In genomic region chr4:133338521-133339095, GRCm38 (mm10) we compare ENCODE assay signal across 8 mouse cellular contexts. TPM values are rescaled to one million over a fixed set of nuclear protein-coding genes. Genes with fewer than 3 reads are reported as not detected.
DNase-seq lines count a peak whose midpoint lies in the region; ATAC-seq and TF ChIP-seq lines count a peak whose summit lies in the region.

No protein-coding gene starts in this region.

- H3K9me3 ChIP-seq in embryonic facial prominence, embryonic 13.5 days, result no peaks in the 10 kb centered on the region
- no peaks in the 10 kb centered on the region for H3K9me3 ChIP-seq in limb, embryonic 14.5 days (ENCODE audit: control insufficient read depth, low read length)

- WGBS in embryonic facial prominence, embryonic 13.5 days, result 0% methylated on average over 39 of the region's 39 CpGs
- WGBS in limb, embryonic 14.5 days, result 2% methylated on average over 35 of the region's 39 CpGs
- under 1% methylated on average over 39 of the region's 39 CpGs for WGBS in olfactory bulb, adult 2 months

- peaks cover 24% of the 10 kb centered on the region for H3K4me1 ChIP-seq in embryonic facial prominence, embryonic 13.5 days
- peaks cover 5% of the 10 kb centered on the region; the same call in 1 of the 2 replicates for H3K4me1 ChIP-seq in limb, embryonic 14.5 days (ENCODE audit: control insufficient read depth, insufficient read depth, low read length)
- peaks cover 7% of the 10 kb centered on the region for H3K4me1 ChIP-seq in olfactory bulb, adult 2 months (ENCODE audit: control insufficient read depth, insufficient read depth, low read length)

- peak overlapping the region; percentile 81 for H3K27ac ChIP-seq in embryonic facial prominence, embryonic 13.5 days
- peak overlapping the region; percentile 50; the same call in 1 of the 2 replicates for H3K27ac ChIP-seq in limb, embryonic 14.5 days (replicated peaks; ENCODE audit: low read depth, low read length)
- H3K27ac ChIP-seq in olfactory bulb, adult 2 months (ENCODE audit: insufficient read depth, low read depth, low read length), result no peak overlapping the region

- no peak for TF ChIP-seq CTCF in olfactory bulb, adult 2 months (IDR thresholded peaks at IDR 0.05; ENCODE audit: insufficient read depth, low read depth, low read length)

- ATAC-seq in CD4-positive, CD25-positive, alpha-beta regulatory T cell, adult 4 months, result peak; percentile 7
- no peak; the same call in 1 of the 2 replicates for ATAC-seq in embryonic facial prominence, embryonic 13.5 days (ENCODE audit: insufficient number of reproducible peaks, insufficient read depth, low FRiP score, low TSS enrichment, low read depth)
- no peak for ATAC-seq in limb, embryonic 14.5 days (ENCODE audit: low FRiP score, low read depth)

- peak overlapping the region; percentile 88 for H3K4me3 ChIP-seq in embryonic facial prominence, embryonic 13.5 days
- H3K4me3 ChIP-seq in limb, embryonic 14.5 days (replicated peaks; ENCODE audit: low read length), result peak overlapping the region; percentile 89
- H3K4me3 ChIP-seq in olfactory bulb, adult 2 months (ENCODE audit: insufficient read depth, low read depth, low read length), result peak overlapping the region; percentile 62

- no peaks in the 10 kb centered on the region for H3K27me3 ChIP-seq in embryonic facial prominence, embryonic 13.5 days
- no peaks in the 10 kb centered on the region for H3K27me3 ChIP-seq in limb, embryonic 14.5 days (ENCODE audit: control insufficient read depth, insufficient read depth, low read length)

- intact Hi-C loops in gastrocnemius, postnatal 14 days (cut with DNase I; ENCODE audit: low total_unique reads), result no loop called here

- no peak for TF ChIP-seq POLR2A in limb, embryonic 14.5 days (IDR thresholded peaks at IDR 0.05; ENCODE audit: borderline replicate concordance, extremely low read depth, insufficient read depth, insufficient read length)
- TF ChIP-seq POLR2A in olfactory bulb, adult 2 months (IDR thresholded peaks at IDR 0.05; ENCODE audit: insufficient read depth, low read depth, low read length), result no peak

- no peaks in the 10 kb centered on the region for H3K36me3 ChIP-seq in embryonic facial prominence, embryonic 13.5 days
- no peaks in the 10 kb centered on the region for H3K36me3 ChIP-seq in limb, embryonic 14.5 days (ENCODE audit: control insufficient read depth, insufficient read depth, low read length)

- peak overlapping the region; percentile 85 for H3K4me2 ChIP-seq in embryonic facial prominence, embryonic 13.5 days
- peak overlapping the region; percentile 74 for H3K4me2 ChIP-seq in limb, embryonic 14.5 days (replicated peaks; ENCODE audit: low read depth, low read length, severe bottlenecking)

- peak; percentile 38 for DNase-seq in gastrocnemius, postnatal 14 days
- no peak for DNase-seq in gastrocnemius, postnatal 4 days (ENCODE audit: low spot score in 2 of 2)
- DNase-seq in limb, embryonic 14.5 days (ENCODE audit: low spot score), result no peak
- DNase-seq in frontal cortex, postnatal 36 days (ENCODE audit: low spot score in 2 of 2), result no peak
- DNase-seq in cerebellum, postnatal 36 days, result no peak

- H3K9ac ChIP-seq in embryonic facial prominence, embryonic 13.5 days, result peak overlapping the region; percentile 90
- H3K9ac ChIP-seq in limb, embryonic 14.5 days (ENCODE audit: low read depth, low read length, severe bottlenecking), result peak overlapping the region; percentile 80

RNA-seq across cellular contexts. Expression of gene Wdtc1, which starts 14.7 kb away (rescaled TPM):
- 10 to 100 TPM; 49.4 to 54.9 TPM for total RNA-seq in gastrocnemius, postnatal 14 days (2021)
- total RNA-seq in gastrocnemius, postnatal 4 days (2021), result 10 to 100 TPM; 43.1 to 45.0 TPM
- 1 to 10 TPM; 4.2 to 7.8 TPM for polyA plus RNA-seq in CD4-positive, CD25-positive, alpha-beta regulatory T cell, adult 4 months (2017; shearing (Covaris generic))
- polyA plus RNA-seq in embryonic facial prominence, embryonic 13.5 days (2015; fragmentation: Nextera tagmentation; extraction: Ambion mirVana), result 13.9 and 14.3 TPM in 2 replicates
- 27.8 and 35.9 TPM in 2 replicates for polyA plus RNA-seq in limb, embryonic 14.5 days (2012; rRNA removed)
- polyA plus RNA-seq in limb, embryonic 14.5 days (2014; fragmentation: Nextera tagmentation; extraction: Ambion mirVana), result 17.6 and 18.6 TPM in 2 replicates
- polyA plus RNA-seq in olfactory bulb, adult 2 months (2012; ENCODE audit: insufficient read depth, insufficient read length, low replicate concordance, missing spikeins), result 113 TPM in 1 of 2 replicates, not detected in the other

RNA-seq across cellular contexts. Expression of gene Slc9a1, which starts 30.9 kb away (rescaled TPM):
- total RNA-seq in gastrocnemius, postnatal 14 days (2021), result 10 to 100 TPM in 1 of 2 experiments, 1 to 10 TPM in 1; 10.0 to 12.8 TPM
- 10 to 100 TPM; 24.1 to 24.4 TPM for total RNA-seq in gastrocnemius, postnatal 4 days (2021)
- polyA plus RNA-seq in CD4-positive, CD25-positive, alpha-beta regulatory T cell, adult 4 months (2017; shearing (Covaris generic)), result 10 to 100 TPM in 1 of 2 experiments, 1 to 10 TPM in 1; 9.9 to 19.4 TPM
- 8.6 and 9.4 TPM in 2 replicates for polyA plus RNA-seq in embryonic facial prominence, embryonic 13.5 days (2015; fragmentation: Nextera tagmentation; extraction: Ambion mirVana)
- polyA plus RNA-seq in limb, embryonic 14.5 days (2012; rRNA removed), result 36.7 and 46.7 TPM in 2 replicates
- 11.4 and 11.5 TPM in 2 replicates for polyA plus RNA-seq in limb, embryonic 14.5 days (2014; fragmentation: Nextera tagmentation; extraction: Ambion mirVana)
- polyA plus RNA-seq in olfactory bulb, adult 2 months (2012; ENCODE audit: insufficient read depth, insufficient read length, low replicate concordance, missing spikeins), result not detected in 2 replicates
